Mouse (Mus musculus) Muller cell, postnatal 12 days (primary cell): ENCODE results near the gene Dkk3.
"Not testable (repeated sequence)": the region's sequence is repeated elsewhere in the genome, so short reads cannot be mapped to it uniquely, and the experiment has no call there.

Source experiments
- DNase-seq: peaks from one replicate; pipeline ENCODE4 v3.0.0-alpha.2; 2015; ENCODE audit errors: inconsistent ontology term

Dkk3 gene

DNA sequence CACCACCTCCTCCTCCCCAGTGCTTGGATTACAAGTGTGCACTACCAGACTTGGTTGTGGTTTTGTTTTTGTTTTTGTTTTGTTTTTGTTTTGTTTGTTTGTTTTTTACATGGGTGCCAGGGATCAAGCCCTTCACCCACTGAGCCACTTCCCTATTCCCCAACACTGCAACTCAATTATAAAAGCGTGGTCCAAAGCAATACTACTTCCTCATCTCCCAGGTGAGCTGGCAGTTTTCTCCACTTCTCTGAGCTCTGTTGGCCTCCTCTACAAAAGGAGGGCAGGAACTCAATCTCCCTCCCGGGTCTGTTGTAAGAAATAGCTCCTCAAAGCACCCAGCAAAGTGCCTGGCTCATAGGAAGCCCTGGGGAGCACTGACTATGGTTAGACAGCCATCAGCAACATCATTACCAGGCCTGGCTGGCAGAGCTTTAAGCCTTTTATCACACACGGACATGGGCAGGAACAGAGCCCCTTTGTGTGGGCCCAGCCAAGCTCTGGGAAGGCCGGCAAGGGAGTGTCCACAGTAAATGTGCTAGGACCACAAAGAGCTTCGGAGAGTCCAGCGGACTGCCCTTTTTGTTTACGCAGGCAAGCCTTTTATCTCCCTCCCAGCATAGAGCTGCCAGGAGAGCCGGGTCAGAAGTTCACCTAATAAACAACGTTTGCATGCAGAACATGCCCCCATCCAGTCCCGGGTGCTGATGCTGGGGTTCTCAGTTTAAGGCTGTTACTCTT lies 11.3 kb upstream of the Dkk3 start:
- peak; percentile 98 for DNase-seq

- no peak for DNase-seq
Observed at GRCm38 (mm10) chr7:112165593-112165992, 6.7 kb upstream of the Dkk3 start.

GRCm38 (mm10) chr7:112165032-112165431 lies 6.2 kb upstream of the Dkk3 start:
- not testable (repeated sequence) for DNase-seq

DNA sequence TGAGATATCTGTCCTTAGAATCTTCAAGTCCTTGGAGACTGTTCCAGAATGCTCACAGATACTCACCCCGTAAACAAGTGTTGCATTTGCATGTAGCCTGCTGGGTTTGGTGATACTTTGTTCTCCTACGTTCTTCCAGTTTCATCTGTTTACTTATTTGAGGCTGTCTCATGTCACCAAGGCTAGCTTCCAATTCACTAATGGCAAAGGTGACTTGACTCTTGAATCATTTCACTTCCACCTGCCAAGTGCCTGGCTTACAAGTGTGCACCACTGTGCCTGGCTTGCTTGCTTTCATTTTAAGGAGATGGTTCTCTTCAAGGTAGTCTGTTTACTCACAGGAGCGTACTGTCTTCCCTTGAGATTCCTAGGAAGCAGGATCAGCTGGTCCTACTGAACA lies 5.6 kb upstream of the Dkk3 start:
- DNase-seq: no peak

- DNase-seq: no peak
Observed at GRCm38 (mm10) chr7:112159835-112160234, 978 bp upstream of the Dkk3 start.

DNA sequence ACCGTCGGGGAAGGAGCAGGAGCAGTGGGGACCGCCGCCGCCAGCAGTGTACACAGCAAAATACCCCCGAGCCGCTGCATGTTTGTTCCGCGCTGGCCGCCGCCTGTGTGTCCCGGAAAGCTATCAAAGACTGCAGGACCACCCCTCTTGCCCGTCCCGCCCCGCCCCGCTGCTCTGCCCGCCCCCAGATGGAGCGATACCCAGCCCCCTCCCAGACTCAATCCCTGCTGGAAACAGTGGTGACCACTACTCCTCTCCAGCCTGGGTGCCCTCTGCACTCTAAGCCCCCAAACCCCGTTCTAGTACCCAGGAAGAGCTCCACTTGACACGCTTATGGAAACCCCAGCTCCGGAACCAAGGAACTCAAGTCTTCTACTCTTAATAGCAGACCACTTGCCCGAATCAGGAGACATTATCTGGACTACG lies 528 bp downstream of the Dkk3 start:
- peak; percentile 83 for DNase-seq

- no peak for DNase-seq
Observed at GRCm38 (mm10) chr7:112157584-112158315, 1.1 kb downstream of the Dkk3 start.

GRCm38 (mm10) chr7:112155194-112155593 lies 3.7 kb downstream of the Dkk3 start:
- no peak for DNase-seq

- no peak for DNase-seq
Observed at GRCm38 (mm10) chr7:112154445-112154844, 4.4 kb downstream of the Dkk3 start.

DNA sequence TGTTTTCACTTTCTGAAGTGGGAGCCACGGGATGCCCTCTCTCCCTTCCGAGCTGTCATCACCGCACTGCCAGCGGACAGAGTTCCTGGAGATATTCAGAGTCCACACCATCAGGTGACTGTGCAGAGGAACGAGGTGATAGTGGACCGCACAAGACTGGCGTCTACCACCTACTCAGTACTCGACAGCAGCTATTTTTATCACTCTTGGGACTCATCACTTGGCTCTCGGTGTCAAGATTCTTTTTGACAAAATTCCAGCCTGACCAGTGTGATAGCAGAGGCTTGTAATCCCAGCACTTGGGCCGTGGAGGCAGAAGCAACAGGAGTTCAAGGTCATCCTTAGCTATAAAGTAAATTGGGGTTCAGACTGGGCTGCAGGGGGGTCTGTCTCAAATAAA lies 9.7 kb downstream of the Dkk3 start:
- no peak for DNase-seq

DNA sequence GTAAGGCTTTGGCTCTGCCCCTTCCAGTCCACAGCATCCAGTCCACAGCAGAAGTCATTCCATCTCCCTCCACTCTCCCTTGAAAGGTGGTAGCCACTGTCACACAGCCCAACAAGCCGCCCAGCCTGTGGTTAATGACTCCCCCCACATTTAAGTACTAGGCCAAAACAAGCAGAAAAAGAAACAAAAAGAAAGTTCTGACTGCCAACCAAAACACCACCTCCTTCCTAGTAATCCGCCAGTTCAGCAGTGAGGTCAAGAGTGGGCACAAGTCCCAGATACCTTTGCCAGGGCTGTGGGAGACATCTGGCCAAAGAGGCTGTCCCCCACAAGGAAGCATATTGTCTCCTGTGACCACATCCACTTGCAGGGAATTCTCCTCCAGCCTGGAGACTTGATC lies 10.9 kb downstream of the Dkk3 start:
- DNase-seq: peak; percentile 91

DNA sequence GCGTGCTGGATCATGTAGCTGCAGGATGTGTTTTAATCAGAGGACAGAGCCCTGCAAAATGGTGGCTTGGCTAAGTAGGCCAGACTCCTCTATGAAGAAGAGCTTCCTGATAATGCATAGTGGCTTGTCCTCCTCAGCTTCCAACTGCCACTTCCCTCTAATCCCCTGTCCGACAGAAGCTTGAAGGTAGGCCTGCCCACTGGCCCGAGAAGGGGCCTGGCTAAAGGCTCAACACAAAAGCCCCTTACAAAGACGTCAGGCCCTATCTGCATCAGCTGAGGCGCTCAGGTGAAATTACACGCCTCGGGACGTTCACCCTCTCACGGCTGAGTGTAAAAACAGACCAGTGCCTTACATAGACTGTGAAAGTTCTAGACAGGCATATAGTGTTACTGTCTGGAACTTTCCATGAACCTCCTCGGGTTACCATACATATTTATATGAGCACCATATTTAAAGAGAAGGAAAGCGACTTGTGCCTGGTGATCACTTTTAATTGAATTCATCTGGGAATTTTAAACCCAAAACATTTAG lies 14.1 kb downstream of the Dkk3 start:
- no peak for DNase-seq

DNA sequence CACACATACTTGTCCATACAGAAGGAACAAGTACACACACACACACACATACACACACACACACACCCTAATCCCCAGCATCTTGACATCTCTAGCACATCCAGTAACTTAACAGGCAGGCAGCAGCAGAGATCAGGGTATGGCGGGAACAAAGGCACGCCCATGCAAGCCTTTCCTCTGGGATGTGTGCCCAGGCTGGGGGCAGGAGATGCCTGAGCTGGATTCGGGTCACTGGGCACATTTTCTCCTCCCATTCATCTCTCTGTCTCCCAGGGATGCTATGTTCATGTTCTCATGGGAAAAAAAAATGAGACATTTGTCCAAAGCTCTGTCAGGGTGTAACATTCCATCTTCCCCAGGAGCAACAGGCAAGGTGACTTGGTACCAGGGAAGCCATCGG lies 14.9 kb downstream of the Dkk3 start:
- peak; percentile 98 for DNase-seq

DNA sequence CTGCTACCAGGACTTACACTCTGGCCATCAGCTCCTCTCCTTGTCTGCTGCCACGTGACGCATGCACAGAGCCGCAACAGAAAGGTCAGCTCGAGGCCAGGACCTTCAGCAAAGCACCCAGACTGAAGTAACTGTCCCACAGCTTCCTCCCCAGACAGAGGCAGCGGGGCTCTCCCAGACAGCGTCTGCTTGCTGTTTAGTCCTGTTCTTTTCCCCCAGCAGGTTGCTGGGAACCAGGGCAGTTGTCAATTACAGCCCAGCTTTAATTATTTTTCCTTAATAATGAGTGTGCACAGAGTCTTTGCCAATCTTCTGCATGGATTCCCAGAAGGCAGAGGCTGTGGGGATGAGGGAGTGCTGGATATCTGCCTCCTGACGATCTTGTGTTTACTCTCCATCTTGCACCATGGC lies 15.8 kb downstream of the Dkk3 start:
- peak; percentile 94 for DNase-seq

- peak; percentile 96 for DNase-seq
Observed at GRCm38 (mm10) chr7:112142616-112143015, 16.2 kb downstream of the Dkk3 start.

GRCm38 (mm10) chr7:112140725-112141124 lies 18.1 kb downstream of the Dkk3 start:
- DNase-seq: no peak

- no peak for DNase-seq
Observed at GRCm38 (mm10) chr7:112138509-112139405, 20.1 kb downstream of the Dkk3 start.

DNA sequence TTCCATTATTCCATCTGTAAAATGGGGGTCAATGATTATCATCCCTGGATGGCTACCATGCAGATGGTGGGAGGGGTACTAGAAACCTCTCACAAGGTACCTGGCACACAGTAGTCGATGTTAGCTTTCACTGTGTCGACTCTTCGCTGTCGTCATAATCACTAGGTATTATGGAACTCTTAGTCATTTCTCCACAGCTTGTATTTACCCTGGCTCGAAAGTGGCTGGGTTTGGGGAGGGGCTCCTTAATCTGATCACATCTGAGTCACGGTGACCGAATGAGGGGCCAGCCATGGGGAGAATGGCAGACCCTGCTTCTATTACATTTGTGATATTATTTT lies 20.7 kb downstream of the Dkk3 start:
- no peak for DNase-seq

DNA sequence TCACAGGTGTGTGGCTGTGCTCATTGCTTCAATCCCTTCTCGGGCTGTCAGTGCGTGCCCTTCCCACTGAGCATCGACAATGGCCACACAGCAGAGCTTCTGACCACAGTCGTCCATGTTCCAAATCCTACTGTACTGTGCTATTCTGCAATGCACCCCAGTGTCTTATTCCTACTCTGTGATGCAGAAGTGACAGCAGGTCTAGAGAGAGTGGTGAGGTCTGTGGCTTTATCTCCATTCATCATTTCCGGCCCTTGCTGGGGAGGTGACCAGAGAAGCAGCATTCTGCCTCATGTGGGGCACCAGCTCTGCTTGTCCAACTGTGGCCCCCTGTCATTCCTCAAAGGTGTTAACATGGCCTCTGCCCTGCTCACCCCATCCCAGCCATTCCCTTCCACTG lies 22.3 kb downstream of the Dkk3 start:
- DNase-seq: no peak

DNA sequence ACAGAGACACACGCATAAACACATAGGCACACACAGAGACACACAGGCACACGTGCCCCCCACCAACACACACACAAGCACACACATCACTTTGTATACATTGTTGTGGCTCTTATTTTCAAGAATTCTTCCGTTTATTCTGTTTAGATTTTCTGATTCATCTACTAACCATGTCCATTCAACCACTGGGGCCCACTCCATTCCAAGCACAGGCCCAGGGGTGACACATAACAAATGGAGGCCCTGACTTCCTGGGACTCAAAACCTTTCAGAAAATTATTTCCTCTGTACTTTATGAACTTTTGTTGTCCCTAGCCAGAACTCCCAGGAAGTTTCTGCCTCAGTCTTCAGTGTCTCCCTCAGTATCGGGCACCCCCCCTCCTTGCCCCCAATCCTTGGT lies 23.7 kb downstream of the Dkk3 start:
- DNase-seq: no peak

GRCm38 (mm10) chr7:112133277-112133676 lies 25.6 kb downstream of the Dkk3 start:
- DNase-seq: no peak

GRCm38 (mm10) chr7:112132005-112132404 lies 26.9 kb downstream of the Dkk3 start:
- DNase-seq: peak; percentile 86
